Mouse (Mus musculus) heart, adult 2 months (tissue): ENCODE data around the gene Aldoart2.

Experiments
- CTCF ChIP-seq: fragments of 200-600 bp; IDR thresholded peaks from 2 replicates; pipeline ENCODE4 v1.8.1; 2022; ENCODE audit warnings: antibody characterized with exemption, mild to moderate bottlenecking, moderate library complexity
- EP300 ChIP-seq: fragments of 200-500 bp; IDR thresholded peaks from 2 replicates; pipeline ENCODE4 v1.6.1; 2011; ENCODE audit warnings: low read depth, low read length, control low read depth; ENCODE audit not compliant: insufficient read depth
- POLR2A ChIP-seq: fragments of 200-500 bp; IDR thresholded peaks from 2 replicates; pipeline ENCODE4 v1.6.1; 2011; ENCODE audit warnings: mild to moderate bottlenecking, low read depth, low read length, control low read depth; ENCODE audit not compliant: insufficient read depth

DNA sequence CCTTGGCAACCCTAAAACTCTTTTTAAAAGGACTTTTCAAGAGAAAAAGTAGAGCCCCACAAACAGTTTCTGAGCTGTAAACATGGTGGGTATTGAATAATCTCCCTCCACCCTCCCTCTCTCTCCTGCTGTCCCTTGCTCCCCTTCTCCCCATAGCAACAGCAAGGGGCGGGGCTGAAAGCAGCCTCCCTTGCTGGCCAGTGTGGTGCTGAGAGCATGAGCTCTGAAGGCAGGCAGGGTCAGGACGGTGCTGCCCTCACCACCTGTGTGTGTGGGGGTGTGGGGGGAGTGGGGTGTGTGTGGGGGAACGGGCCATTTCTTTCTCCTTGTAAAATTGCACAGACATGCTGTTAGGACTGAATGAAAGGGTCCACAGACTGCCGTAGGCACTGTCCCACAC is 42.9 kb downstream of the Aldoart2 start:
- TF ChIP-seq CTCF (no peak), POLR2A (no peak), EP300 (no peak)
